Mouse (Mus musculus) T-helper 2 cell (primary cell): ENCODE measurements at regions not wholly inside any gene's neighbourhood (a gene's known extent, or its start where the extent isn't known, plus 50 kb on each side); places are given as distances from the start of the nearest gene placed in this dataset.

ENCODE experiments used
- in situ Hi-C: fragments of 300-600 bp; cut with MboI, MseI; formaldehyde crosslinking; loops from one replicate; pipeline ENCODE4 v1.15.1; 2025; ENCODE audit warnings: high pct_unique_total_duplicates

DNA sequence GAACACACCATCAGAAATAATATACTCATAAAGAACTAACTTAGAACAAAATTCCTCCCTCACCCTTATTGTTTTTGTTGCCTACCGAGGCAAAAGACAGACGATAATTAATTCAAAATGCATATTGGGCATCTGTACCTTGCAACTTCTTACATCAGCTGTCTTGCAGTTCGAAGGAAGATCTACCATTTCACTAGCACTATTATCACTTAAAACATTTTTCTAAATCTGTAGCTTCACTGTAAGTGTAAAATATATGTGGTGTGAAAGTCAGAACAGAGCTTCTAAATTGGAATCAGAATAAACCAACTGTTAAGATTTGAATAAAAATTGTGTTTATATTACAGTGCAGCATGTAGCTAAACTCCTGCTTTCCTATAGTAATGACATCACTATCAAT is 562.4 kb upstream of the Atp10a start:
- in situ Hi-C loops = no loop called here

DNA sequence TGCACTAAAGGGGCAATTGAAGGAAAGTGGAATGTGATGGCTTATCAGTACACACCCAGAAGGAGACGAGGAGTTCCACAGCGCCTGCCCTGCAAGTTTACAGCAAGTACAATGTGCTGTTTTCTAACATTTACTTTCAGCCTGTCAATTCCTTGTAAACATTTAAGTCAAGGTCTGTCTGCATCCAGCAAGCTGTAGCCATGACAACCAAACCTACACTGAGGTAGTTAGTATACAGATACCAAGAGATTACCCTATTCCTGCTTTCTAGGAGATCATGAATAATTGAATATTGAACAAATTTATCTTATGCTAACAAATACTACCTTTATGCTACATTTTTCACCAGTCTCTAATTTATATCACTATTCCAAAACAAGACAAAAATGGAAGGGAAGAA is 569.0 kb upstream of the Gabra5 start:
- in situ Hi-C loops = no loop called here

DNA sequence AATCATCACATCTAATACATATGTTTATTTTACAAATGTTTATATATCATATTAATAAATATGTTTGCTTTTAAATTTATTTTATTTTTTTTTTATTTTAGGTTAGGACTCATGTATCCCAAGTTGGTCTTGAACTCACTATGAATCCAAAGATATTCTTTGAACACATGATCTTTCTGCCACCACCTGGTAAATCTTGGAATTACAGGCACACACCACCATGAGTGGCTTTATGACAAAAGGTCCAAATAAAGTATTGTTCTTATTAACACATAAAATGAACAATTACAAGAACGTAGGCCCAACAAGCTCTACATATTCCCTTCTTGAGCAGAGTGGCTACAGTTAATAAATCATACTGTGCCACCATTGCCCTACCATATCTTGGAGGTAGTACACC is 523.1 kb upstream of the Gabra5 start:
- in situ Hi-C loops = no loop called here

DNA sequence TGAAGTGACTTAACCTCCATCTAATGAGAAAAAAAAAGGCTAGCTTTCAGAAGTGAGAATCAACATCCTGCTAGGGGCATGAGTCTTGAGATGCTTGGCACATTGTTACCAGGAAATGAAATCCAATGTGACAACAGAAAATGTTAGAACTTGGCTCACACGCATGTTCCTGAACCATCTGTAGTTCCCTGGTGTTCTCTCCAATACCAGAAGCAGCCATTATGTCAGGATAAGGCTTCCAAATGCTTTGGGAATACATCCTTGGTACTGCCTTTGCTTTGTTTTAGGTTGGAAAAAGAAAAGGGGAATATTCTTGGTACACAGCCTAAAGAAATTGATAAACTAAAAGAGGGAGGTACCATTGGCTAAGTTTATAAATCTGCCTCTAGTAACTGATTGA is 522.3 kb upstream of the Gabra5 start:
- in situ Hi-C loops = no loop called here

DNA sequence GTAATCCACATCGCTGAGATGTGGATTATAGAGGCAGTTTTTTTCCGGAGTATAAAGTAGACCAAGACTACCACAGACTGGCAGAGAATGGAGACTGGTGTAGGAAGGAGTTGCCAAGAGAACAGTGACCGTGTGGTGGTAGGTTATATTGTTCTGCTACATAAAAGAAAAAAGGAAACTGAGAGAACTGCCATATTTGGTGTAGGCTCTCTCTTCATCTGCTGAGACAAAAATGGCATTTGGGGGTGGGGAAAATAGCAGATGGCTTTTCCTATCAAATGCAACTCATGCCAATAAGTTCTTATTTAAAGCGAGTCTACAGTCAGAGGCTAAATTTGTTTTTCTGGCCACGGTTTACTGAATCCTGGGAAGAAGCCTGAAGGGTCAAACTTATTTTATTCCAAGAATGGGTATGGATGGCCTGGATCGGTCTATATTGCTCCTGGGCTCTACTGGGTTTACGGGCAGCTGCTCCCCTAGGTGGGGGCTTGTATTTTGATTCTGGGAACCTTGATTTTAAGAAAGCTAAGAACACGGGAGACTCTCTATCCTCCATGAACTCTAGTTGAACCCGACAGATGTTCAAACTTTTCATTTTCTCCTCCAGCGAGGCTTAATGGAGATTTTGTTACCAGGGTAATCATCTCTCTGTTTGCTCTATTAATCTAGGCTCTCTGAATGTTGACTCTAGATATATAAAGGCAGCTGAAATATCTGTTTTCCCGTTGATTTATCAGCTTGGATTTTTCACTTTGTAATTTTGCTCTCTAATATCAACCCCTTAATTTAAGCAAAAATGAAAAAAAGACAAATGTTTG is 482.8 kb upstream of the Gabra5 start:
- in situ Hi-C loops = no loop called here

DNA sequence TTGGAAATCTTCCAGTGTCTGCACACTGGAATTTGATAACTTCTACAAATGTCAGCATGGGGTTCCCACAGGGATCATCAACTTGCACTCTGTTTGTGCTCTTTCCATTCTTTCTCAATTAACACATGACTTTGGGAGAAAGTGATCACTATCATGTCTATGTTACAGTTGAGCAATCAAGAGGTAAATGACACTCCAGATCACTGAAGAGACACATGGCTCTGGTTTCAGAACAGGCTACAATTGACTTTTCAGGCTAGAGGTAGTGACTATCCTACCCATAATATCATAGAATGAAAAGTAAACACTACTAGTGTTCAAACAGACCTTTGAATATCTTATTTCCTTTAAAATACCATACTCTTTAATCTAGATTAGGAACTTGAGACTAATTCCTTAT is 473.3 kb upstream of the Gabra5 start:
- in situ Hi-C loops = loop anchor here (5.0 kb wide), 1 partner anchor 84 kb away; no protein-coding TSS in a partner anchor

DNA sequence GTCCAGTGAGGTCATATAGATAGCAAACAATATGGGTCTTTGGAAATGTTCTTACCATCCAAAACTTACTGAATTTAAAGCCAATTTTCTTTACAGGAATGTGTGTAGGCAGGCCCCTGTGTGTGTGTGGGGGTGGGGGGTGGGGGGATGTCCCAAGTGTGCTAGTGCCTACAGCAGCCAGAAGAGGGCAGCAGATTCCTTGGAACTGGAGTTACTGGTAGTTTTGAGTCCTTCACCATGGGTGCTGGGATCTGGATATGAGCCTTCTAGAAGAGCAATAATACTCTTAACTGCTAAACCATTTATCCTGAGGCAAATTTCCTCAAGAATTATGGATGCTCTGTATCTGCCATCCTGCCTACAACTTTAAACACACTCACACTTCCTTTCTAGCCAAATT is 456.4 kb upstream of the Gabra5 start:
- in situ Hi-C loops = no loop called here

DNA sequence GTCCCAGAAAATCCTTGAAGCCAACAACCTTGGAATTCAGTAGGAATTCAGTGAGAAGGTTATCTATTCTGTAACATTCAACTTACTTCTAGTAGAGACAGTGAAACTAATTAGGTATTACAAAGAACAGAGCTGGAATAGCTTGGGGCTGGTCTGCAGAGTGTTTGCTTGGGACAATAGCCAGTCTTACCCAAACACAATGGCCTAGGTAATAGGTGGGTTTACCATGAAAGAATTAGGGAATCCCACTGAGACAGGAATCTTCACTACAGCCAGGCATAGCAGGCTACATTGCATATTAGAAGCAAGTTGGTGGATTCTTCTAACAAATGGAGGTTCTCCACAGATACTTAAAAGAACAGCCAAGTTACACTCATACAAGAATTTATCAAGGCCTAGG is 449.0 kb upstream of the Gabra5 start:
- in situ Hi-C loops = no loop called here
